Mouse (Mus musculus): ENCODE measurements around the gene Cdk11b.

DNA sequence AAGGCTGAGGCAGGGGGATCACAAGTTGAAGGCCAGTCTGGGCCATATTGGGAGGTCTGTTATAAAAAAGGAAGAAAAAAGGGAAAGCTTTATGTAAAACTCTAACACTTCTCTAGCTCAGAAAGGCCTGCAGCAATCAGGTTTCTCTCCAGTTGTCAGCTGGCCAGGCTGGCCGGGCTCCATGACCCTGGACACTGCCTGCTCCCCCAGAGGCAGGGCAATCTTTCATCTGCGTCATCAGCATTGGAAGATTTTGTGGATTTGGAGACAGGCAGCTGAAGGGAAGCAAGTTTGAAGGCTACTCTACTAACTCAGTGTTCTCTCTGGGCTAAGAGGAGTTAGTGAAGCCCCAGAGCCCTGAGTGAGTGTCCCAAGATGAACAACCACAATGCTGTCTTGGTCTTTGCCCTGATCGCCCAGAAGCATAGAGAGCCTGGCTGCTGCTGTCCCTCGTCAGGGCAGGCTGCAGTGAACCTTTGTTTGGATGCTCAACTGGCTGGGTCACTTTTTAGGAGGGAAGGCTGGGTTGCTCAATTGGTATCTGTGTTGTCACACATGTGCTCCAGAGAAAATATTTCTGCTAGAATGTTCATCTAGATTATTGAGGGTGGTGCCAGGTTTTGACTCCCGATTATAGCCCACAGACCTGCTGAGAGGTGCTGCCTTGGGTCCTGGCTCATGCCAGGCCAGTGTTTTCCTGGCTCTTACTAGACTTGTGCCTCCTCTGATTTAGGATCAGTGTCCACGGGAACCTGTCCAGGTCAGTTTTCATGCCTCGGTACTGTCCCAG is 46.1 kb upstream of the Cdk11b start:
- TF ChIP-seq POLR2A (IDR thresholded peaks at IDR 0.05; ENCODE audit: low read depth, low read length), result no peak
- TF ChIP-seq CTCF (IDR thresholded peaks at IDR 0.05; ENCODE audit: extremely low read depth, insufficient read depth, insufficient read length, insufficient replicate concordance), result no peak
